Mouse (Mus musculus) cerebellum, adult 11-12 months (tissue): ENCODE data around the gene Ccl2.

Experiments
- DNase-seq: peaks from one replicate; pipeline ENCODE4 v3.0.0; 2022

Ccl2 gene

DNA sequence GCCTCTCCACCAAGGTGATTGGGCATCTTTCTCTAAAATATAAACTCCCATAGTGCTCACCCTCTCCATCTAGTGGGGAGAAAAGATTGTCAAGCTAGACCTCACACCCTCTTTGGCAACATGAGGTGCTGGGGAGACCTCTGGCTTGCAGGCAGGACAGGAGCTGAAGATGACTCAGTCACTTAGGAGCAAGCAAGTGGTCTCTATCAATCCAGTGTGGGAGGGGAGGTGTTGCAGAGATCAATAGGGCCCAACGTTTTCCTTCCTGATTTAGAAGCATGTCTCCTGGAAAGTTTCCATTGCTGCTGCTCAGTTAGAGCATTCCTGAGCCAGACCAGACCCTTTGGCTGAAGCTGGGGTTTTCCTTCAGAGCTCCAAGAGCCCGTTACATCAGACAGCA, 3.2 kb downstream of the Ccl2 start, which contains the start of gene Gm17268:
Gene Gm17268, minus strand, starts transcription at position 28 of the 400 bp plus-strand sequence.
- no peak for DNase-seq

DNA sequence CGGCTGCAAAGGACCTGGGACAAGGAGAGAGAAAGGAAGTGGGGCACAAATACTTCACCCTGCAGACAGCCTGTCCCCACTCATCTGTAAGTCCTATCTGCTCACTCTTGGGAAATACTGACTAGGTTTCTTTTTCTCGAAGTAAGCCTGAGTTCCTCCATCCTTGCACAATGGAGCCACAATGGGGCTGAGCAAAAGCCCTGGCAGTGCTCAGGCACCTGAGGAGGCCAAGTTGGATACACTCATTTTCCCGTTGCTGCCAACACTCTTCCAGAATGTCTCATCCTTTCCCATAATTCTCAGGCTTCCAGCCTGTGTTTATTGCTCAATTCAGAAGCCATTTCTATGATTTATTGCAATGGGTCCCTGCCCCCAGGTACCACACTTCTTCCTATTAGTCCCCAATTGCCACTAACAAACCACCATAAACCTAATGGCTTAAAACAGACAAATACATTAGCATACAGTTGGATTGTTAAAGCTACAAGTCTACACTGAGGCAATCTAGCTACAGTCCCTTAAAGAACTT, 3.8 kb downstream of the Ccl2 start:
- no peak for DNase-seq

DNA sequence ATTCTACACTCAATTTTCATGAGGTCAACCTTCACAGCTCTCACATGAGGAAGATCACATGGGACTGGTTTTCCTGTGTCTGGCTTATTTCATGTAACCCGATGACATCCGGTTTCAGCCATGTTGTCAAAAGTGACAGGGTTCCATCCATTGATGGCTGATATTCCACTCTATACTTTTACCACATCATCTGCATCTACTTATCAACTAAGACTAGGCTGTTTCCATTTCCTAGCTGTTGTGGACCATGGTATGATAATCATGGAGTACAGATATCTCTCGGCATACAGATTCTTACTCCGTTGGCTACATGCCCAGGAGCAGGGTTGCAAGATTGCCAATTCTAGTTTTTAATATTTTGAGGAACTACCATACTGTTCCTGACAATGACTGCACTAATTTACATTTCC, 6.3 kb downstream of the Ccl2 start:
- no peak for DNase-seq

DNA sequence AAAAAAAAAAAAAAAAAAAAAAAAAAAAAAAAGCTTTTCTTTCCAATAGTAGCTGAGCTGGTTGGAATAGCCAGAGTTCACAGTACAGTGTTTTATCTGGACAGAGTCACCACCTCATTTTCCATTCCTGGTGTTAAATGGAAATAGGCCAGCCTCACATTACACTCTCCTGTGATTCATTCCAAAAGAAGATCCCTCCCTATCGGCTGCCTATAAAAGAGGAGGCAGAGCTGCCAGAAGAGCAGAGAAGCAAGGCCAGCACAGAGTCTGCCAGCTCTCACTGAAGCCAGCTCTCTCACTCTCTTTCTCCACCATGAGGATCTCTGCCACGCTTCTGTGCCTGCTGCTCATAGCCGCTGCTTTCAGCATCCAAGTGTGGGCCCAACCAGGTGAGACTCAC, 10.1 kb downstream of the Ccl2 start, which contains the start of gene Ccl7:
Gene Ccl7, plus strand, starts transcription at position 242 of the 400 bp plus-strand sequence.
- no peak for DNase-seq

DNA sequence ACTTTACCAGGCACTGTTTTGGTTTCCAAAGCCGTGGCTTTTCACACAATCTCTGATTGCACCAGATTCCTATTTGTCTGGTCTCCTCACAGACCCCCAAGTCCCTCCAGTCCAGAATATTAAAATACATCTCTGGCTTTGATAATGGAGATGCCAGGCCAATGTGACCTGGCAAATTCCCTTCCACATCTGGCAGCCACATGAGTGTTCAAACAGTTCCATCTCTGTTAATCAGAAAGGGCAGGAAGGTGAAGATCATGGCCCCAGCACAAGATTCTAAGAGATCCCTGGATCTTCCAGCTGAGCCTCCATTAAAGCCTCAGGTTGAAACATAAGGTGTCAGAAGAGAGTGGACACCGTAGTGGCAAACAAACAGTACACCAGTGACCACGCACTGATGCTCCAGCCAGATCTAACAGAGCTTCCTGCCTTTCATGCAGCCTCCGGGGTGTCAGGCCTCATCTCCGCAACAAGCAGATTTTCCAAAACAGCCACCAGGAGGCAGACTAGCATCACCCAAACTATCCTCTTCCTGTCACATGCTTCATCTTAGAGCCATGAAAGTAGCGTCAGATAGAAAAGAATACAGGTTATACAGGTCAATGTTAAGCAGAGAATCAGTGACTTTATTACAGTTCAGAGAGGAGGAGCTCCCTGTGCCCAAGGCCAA, 12.5 kb downstream of the Ccl2 start:
- DNase-seq = no peak

DNA sequence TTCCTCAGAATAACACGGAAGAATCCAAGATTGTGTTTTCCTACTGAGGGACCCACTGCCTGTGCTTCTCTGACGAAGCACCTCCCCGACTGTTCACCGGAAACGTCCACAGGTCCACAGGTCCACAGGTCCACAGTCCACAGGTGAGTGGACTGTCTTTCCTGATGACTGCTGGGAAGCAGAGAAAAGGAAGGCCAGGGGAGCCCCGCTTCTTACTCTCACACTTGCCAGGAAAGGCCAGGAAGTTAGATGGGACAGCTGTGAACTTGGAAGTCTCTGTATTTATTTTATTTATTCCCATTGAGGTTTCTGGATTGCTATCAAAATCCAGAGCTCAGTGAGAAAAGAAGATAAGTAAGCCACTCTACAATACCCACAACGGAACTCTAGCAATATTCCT, 18.5 kb downstream of the Ccl2 start:
- no peak for DNase-seq

DNA sequence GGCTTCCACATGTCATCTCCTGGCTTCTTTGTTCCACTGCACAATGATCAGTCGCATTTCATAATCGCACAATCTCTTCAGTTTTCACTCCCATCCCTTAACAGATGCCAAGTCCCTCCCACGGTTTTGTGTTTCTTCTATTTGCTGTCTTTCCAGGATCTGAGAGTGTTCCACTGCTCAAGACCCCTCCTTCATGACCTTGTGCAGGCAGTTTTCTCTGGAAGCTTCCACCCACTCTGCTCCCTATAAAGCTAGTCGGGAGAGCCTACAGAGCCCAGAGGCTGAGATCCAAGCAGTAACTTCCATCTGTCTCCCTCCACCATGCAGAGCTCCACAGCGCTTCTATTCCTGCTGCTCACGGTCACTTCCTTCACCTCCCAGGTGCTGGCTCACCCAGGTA, 22.3 kb downstream of the Ccl2 start, which contains the start of gene Ccl11:
Gene Ccl11, plus strand, starts transcription at position 178 of the 400 bp plus-strand sequence.
- no peak for DNase-seq

DNA sequence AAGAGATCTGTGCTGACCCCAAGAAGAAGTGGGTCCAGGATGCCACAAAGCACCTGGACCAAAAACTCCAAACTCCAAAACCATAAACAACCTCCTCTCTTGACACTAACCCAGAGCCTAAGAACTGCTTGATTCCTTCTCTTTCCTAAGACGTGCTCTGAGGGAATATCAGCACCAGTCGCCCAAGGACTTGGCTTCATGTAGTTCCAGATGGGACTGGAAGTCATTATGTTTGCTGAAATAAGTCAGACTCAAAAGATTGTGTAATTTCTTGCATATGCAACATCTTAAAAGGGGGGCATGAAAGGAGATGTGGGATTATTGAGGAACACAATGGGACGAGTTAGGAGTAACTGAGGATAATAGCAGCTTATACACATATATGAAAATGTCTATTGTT, 26.9 kb downstream of the Ccl2 start:
- DNase-seq = no peak

DNA sequence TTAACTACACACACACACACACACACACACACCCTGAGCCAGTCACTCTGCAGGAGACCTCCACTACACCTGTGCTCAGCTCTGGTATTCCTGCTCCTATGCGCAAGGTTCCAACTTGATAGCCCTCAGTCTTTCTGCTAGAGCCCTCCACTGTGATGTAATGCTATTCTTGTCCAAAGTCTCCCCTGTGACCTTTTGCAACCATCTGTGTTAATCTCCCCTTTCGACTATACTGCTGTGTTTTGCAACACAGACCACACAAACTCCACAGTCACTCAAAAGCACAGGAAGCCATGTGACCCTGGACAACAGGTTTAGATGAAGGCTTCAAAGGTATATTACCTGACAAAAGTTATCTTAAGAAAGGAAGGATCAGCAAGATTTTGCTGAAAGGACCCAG, 28.1 kb downstream of the Ccl2 start:
- no peak for DNase-seq

DNA sequence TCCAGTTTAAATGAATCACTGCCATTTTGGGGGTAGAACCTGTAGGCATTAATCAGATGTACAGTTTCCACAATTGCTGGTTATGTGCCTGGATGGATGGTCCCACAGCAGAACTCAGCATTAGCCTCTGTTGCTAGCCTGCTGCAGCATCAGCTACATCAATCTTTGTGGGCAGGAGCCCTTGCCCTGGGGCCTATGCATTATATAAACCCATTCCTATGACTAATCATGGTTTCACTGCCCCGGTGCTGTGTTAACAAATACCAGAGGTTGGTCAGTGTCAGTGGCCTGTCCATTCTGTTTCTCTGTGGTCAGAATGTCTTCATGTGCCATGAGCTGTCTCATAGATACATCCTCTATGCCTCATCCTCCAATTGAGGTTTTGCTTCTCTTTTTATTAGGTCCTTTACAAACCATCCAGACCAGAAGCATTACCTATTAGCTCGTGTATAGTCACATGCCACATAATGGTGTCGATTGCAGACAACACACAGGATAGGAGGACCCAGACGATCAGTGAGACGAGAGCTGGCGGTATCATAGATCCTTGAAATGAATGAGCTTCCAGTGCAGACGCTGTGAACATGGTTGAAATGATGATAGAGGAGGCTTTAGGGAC, 31.7 kb downstream of the Ccl2 start:
- DNase-seq = no peak

DNA sequence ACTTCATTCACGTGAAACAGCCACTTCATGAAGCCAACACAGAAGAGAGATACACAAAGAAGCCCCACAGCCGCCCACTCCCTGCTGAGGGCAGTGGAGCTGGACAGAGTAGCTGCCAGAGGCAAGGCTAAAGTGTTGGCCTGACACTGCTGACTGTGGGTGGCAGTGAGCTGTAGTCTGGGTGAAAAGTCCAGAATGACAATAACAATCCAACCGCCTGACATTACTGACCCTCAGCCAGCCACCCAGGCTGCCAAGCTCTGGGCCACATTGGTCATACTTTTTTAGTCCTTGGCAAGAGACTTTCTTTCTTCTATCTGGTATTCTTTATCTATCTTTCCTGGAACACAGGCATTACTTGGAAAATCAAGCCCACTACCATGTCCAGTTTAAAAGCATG, 35.7 kb downstream of the Ccl2 start:
- peak; percentile 1 for DNase-seq

DNA sequence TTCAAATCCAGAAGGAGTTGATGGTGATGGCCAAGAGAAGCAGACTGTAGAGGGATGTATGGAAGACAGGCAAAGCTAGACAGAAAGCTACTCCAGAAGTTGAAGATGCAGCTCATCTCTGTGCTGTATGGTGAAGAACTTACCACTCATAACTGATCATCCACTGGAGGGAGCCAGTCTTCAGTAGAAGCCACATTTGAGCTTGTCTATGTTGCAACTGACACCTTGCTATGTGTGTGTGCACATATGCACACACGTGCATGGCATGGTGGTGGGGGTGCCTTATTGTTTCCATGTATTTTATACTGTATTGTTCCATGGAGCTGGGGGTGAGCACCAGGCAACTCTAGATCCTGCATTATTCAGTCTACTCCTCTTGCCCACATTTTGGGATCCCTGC, 37.0 kb downstream of the Ccl2 start:
- DNase-seq = no peak

DNA sequence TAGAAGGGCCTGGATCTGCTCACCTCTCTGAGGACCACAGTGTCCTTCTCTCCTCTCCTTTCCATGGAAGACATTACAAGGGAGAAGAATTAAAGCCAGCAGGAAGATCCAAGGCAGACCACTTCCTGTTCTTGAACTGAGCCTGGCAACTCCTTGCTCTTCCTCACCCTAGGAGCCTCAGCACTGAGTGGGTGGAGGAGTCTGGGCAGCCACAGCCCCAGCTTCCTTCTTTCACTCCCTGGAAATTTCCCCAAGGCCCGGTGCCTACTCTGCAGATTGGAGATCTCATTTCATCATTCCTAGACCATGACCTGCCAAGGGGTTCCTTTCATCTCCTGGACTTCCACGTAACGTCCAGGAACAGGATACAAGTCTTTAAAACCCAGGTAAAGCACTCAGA, 37.6 kb downstream of the Ccl2 start:
- DNase-seq = no peak

DNA sequence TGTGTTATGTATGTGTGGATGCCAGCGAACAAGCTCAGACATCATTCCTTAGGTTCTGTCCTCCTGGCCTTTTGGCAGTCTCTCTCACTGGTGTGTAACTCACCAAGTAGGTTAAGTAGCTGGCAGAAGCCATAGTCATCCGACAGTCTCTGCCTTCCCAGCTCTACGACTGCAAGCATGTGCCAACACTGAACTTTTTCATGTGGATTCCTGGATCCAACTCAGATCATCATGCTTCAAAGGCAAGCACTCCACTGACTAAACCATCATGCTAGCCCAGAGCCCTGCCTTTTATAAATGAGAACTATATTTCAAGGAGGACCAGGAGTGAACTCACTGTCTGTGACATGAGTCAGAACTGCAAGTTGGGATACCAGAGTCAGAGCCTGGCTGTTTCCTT, 38.3 kb downstream of the Ccl2 start:
- no peak for DNase-seq

DNA sequence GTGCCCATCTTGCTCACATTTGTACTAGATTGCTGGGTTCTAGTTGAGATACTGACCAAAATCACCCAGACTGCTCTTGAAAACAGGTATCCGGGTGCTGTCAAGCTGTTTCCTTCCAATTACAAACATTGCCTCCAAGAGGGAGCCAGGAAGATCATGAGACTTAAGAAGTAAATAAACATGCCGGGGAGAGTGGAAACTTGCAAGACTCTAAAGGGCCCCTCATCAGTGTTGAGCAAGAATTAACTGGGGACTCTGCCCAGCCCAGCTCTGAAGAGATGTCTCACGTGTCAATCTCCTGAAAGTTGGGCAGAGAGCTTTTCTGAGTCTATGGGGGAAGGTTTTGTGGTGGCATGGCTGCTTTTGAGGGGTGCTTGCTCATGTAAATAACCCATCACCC, 41.7 kb downstream of the Ccl2 start:
- no peak for DNase-seq

DNA sequence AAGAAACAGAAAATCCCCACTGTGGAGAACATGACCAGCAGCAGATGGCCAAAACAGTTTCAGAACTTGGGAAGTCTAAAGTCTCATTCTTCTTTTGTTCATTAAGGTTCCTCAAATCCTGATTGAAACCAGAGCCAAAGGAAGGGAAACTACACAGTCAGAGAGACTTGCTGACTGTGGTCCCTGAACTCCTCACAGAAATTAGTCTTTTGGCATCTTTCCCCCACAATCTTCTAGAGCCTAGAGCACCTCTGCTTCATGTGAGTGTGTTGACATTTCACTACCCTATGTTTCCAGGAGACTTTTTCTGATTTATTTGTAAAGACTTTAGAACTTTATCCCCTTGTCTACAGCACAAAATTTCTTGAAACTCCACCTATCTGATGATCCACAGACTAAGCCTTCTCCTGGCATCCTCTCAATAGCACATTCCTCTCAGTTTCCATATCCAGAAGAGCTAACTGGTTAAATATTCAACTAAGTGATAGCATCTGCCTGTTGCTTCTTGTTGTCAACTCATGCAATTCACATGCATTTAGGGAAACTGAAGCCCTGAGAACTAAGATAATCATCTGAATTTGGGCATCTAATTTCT, 42.9 kb downstream of the Ccl2 start:
- no peak for DNase-seq

DNA sequence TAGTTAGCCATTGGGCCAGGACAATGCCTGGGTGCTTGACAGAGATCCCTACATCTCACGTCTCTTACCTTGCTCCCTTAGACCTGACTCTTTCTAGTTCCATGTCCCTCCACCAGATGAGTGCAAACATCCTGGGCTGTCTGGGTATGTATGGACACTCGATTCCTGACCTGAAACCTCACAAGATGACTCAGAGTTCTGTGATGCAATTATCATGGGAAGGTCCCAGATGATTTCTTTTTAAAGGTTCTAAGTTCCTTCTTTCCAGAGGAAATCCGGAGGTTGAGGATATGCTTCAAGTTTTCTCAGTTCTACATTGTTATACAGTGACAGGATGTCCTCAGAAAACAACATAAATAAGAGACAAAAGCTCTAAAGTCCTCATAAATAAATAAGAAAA, 45.5 kb downstream of the Ccl2 start:
- no peak for DNase-seq

DNA sequence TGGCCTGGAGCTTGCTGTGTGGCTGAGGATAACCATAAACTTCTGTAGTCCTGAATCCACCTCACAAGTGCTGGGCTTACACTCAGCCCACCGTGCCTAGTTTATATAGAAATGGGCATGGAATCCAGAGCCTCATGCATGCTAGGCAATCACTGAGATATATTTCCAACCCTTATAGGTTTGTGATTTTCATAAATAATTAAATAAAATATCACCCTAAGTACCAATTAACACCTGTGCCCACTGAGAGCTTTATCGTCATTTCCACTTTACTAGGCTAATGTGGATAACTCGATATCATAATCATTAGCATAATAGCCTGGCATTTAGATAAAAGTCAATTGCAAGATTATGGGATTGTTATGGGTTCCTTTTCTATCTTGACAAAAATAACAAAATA, 49.0 kb downstream of the Ccl2 start:
- DNase-seq = no peak
